Mouse (Mus musculus): ENCODE results near the gene Ptgfrn. TPM values are rescaled to one million over a fixed set of nuclear protein-coding genes. Genes with fewer than 3 reads are reported as not detected.

Gene Ptgfrn
- polyA plus RNA-seq, 1 experiment, result 5.2 TPM

DNA sequence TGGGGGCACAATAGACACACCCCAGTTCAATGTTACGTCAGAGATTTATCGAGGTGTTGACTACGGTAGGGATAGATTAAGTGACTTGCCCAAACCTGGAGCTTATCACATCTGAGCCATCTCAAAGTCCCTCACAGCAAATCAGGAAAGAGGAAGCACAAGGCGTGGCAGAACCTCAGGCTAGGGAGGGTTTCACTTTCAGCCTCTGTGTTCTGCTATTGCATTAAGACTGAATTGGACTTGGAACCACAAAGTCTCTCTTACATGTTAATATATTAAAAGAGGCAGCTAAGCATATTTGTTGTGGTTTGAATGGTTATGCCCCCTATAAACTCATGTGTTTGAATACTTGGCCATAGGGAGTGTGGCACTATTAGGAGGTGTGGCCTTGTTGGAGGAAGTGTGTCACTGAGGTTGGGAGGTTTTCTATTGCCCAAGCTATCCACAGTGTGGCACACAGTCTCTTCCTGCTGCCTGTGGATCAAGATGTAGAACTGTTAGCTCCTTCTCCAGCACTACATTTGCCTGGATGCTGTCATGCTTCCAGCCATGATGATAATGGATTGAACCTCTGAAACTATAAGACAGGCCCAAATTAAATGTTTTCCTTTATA lies 99.4 kb downstream of the Ptgfrn start:
- WGBS, result 88% methylated on average over 4 of the region's 4 CpGs
- Histone ChIP-seq H3K36me3 (ENCODE audit: control insufficient read depth, insufficient read depth, low read length) (no peaks in the 10 kb centered on the region), H3K27ac (ENCODE audit: insufficient read depth, low read depth, low read length) (no peak overlapping the region), H3K27me3 (replicated peaks; ENCODE audit: control insufficient read depth, insufficient read depth, low read length) (no peaks in the 10 kb centered on the region), H3K4me1 (ENCODE audit: control insufficient read depth, insufficient read depth, low read length) (no peaks in the 10 kb centered on the region), H3K4me3 (ENCODE audit: insufficient read depth, low read depth, low read length) (no peak overlapping the region)
- DNase-seq, result peak; percentile 14
- TF ChIP-seq POLR2A (IDR thresholded peaks at IDR 0.05; ENCODE audit: low read depth, low read length), result no peak
- TF ChIP-seq CTCF (conservative IDR thresholded peaks at IDR 0.05; ENCODE audit: insufficient read depth, insufficient read length, low read depth, low read length), result no peak

DNA sequence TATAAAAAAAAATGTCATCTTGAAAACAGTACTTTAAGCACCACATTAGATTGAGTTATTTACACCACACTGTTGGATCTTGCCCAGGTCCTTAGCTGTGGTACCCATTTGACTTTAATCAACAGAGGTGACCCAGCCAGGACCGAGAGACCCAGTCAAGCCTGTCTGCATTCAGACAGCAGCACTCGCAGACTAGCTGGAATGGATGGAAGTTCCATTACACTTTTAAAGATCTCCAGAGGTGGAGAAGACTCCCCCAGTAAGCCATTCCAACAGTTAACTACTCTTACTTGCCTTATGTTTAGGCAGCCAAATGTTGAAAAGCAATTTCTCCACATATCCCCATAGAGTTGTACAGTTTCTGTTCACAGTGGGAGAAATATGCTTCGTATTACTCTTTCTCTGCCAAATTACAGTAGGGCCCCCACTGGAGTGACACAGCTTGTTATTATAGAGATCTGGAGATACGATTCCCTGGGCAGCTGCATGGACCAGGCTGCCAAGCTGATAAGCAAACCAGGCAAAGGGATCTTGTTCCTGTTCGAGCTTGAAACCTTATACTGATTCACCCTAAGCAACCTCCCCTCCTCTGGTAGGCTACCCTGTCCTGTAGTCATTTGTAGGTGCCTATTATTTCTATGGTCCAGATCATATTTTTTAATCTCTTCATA lies 102.8 kb downstream of the Ptgfrn start:
- H3K4me3 ChIP-seq (ENCODE audit: insufficient read depth, low read depth, low read length), result no peak overlapping the region
- DNase-seq, result no peak
- no peaks in the 10 kb centered on the region for H3K36me3 ChIP-seq (ENCODE audit: control insufficient read depth, insufficient read depth, low read length)
- no peaks in the 10 kb centered on the region for H3K27me3 ChIP-seq (replicated peaks; ENCODE audit: control insufficient read depth, insufficient read depth, low read length)
- H3K27ac ChIP-seq (ENCODE audit: insufficient read depth, low read depth, low read length), result no peak overlapping the region
- H3K4me1 ChIP-seq (ENCODE audit: control insufficient read depth, insufficient read depth, low read length), result no peaks in the 10 kb centered on the region
- no peak for TF ChIP-seq POLR2A (IDR thresholded peaks at IDR 0.05; ENCODE audit: low read depth, low read length)
- no peak for TF ChIP-seq CTCF (conservative IDR thresholded peaks at IDR 0.05; ENCODE audit: insufficient read depth, insufficient read length, low read depth, low read length)
- WGBS, result 56% methylated on average over 5 of the region's 5 CpGs

DNA sequence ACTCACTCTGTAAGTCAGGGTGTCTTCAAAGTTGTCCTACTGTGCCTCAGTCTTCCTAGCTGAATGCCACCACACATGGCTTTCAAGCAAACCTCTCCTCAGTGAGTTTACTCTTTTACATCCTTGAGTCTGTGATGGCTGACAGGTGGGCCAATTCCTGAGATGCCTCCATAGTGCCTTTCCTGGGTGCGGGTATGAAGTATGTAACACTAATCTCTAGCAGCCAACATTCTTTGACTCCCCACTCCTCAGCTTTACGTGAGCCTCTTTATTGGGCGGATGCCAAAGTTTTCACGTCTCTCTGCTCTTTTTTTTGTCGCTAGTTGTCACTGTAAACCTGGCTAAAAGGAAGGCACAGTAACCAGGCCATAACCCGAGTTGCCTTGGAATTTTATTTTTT lies 104.7 kb downstream of the Ptgfrn start:
- H3K27me3 ChIP-seq (replicated peaks; ENCODE audit: control insufficient read depth, insufficient read depth, low read length), result no peaks in the 10 kb centered on the region
- no peak overlapping the region for H3K4me3 ChIP-seq (ENCODE audit: insufficient read depth, low read depth, low read length)
- WGBS, result 83% methylated on average over 6 of the region's 6 CpGs
- H3K4me1 ChIP-seq (ENCODE audit: control insufficient read depth, insufficient read depth, low read length), result no peaks in the 10 kb centered on the region
- no peak for TF ChIP-seq CTCF (conservative IDR thresholded peaks at IDR 0.05; ENCODE audit: insufficient read depth, insufficient read length, low read depth, low read length)
- no peak for TF ChIP-seq POLR2A (IDR thresholded peaks at IDR 0.05; ENCODE audit: low read depth, low read length)
- H3K36me3 ChIP-seq (ENCODE audit: control insufficient read depth, insufficient read depth, low read length), result no peaks in the 10 kb centered on the region
- no peak for DNase-seq
- no peak overlapping the region for H3K27ac ChIP-seq (ENCODE audit: insufficient read depth, low read depth, low read length)

DNA sequence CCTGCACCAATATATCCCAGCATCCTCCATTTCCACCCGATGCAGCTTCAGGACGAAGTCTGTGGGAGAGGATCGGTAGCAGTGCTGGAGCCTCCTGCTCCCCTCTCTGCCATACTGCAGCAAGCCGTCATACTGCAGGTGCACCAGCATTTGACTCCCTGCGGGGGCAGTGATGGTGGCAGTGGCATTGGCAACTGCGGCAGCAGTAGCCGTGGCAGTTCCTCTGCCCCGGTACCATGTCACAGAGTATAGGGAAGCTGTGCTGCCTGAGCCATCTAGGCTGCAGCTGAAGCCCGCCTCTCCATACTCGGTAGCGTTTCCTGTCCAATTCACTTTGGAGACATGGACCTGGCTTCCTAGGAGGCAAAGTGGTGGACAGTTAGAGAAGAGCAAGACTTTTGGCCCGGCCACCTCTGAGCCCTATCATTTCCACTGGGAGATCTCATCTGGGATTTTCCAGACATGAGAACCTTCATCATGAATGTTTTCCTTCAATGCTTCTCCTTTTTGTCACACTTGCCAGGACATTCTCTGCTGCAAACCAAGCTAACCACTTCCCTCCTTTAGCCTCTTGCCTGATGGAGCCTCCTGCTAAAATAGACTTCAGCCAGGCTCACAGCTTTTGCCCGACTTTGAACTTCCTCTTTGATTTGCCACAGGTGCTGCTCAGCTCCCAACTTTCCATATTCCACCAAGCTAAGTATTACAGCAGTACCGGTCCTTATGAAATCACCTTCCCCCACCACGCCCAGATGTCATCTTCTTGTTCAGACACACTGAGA lies 106.3 kb downstream of the Ptgfrn start:
- Histone ChIP-seq H3K4me3 (ENCODE audit: insufficient read depth, low read depth, low read length) (no peak overlapping the region), H3K27me3 (replicated peaks; ENCODE audit: control insufficient read depth, insufficient read depth, low read length) (no peaks in the 10 kb centered on the region), H3K36me3 (ENCODE audit: control insufficient read depth, insufficient read depth, low read length) (no peaks in the 10 kb centered on the region), H3K4me1 (ENCODE audit: control insufficient read depth, insufficient read depth, low read length) (no peaks in the 10 kb centered on the region), H3K27ac (ENCODE audit: insufficient read depth, low read depth, low read length) (no peak overlapping the region)
- TF ChIP-seq POLR2A (IDR thresholded peaks at IDR 0.05; ENCODE audit: low read depth, low read length) (no peak), CTCF (conservative IDR thresholded peaks at IDR 0.05; ENCODE audit: insufficient read depth, insufficient read length, low read depth, low read length) (no peak)
- WGBS, result 81% methylated on average over 15 of the region's 15 CpGs
- DNase-seq, result no peak

DNA sequence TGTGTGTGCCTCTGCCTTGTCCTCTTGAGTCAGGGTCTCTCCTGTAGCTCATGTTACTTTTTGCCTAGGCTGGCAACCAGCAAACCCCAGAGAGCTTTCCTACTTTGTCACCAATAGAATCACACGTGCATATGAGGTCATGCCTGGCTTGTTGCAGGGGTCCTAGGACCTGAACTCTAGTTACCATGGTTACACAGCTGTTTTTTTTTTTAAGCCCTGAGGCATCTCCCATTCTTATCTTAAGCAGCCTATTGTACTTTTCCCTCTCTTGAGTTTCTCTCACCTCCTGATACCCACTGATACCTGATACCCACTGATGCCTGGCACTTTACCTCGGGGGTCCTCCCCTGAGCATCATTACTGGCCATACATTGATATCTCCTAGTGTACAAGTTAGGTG lies 110.3 kb downstream of the Ptgfrn start:
- TF ChIP-seq CTCF (conservative IDR thresholded peaks at IDR 0.05; ENCODE audit: insufficient read depth, insufficient read length, low read depth, low read length) (no peak), POLR2A (IDR thresholded peaks at IDR 0.05; ENCODE audit: low read depth, low read length) (no peak)
- Histone ChIP-seq H3K27me3 (replicated peaks; ENCODE audit: control insufficient read depth, insufficient read depth, low read length) (no peaks in the 10 kb centered on the region), H3K4me3 (ENCODE audit: insufficient read depth, low read depth, low read length) (no peak overlapping the region), H3K36me3 (ENCODE audit: control insufficient read depth, insufficient read depth, low read length) (no peaks in the 10 kb centered on the region), H3K4me1 (ENCODE audit: control insufficient read depth, insufficient read depth, low read length) (no peaks in the 10 kb centered on the region), H3K27ac (ENCODE audit: insufficient read depth, low read depth, low read length) (no peak overlapping the region)
- DNase-seq, result no peak
- 22% methylated on average over 2 of the region's 2 CpGs for WGBS

DNA sequence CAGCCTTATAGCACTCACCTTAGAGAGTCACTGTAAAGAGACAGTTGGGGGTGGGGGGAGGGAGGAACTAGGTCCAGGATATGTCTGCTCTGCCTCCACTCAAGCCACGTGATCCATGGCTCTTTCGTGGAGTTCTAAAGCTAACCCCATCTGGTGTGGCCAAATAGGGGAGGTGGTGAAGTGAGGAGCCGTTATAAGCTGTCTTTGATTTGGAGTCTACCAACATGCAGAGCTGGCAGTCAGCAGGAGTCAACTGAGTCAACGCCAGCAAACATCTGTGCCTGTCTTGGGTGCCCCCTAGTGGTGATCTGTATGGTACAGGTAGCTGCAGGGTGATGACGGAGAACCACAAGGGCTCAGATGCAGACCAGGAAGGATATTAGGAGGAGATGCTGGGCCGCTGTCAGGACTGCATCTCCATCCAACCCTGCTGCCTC lies 111.2 kb downstream of the Ptgfrn start:
- Histone ChIP-seq H3K4me3 (ENCODE audit: insufficient read depth, low read depth, low read length) (no peak overlapping the region), H3K4me1 (ENCODE audit: control insufficient read depth, insufficient read depth, low read length) (no peaks in the 10 kb centered on the region), H3K36me3 (ENCODE audit: control insufficient read depth, insufficient read depth, low read length) (no peaks in the 10 kb centered on the region), H3K27me3 (replicated peaks; ENCODE audit: control insufficient read depth, insufficient read depth, low read length) (no peaks in the 10 kb centered on the region), H3K27ac (ENCODE audit: insufficient read depth, low read depth, low read length) (no peak overlapping the region)
- 23% methylated on average over 6 of the region's 6 CpGs for WGBS
- peak; percentile 71 for DNase-seq
- TF ChIP-seq POLR2A (IDR thresholded peaks at IDR 0.05; ENCODE audit: low read depth, low read length) (no peak), CTCF (conservative IDR thresholded peaks at IDR 0.05; ENCODE audit: insufficient read depth, insufficient read length, low read depth, low read length) (peak; percentile 91)
